Mouse (Mus musculus) kidney, postnatal 0 days (tissue): ENCODE measurements around the gene Fgl2. TPM values are rescaled to one million over a fixed set of nuclear protein-coding genes. Genes with fewer than 3 reads are reported as not detected.
"Not testable (repeated sequence)": the region's sequence is repeated elsewhere in the genome, so short reads cannot be mapped to it uniquely, and the experiment has no call there.

ENCODE experiments used
- ATAC-seq: fragments of 200-750 bp; cut with Nextera tagmentation; replicated peaks from 2 replicates; pipeline ENCODE4 v1.8.0; 2017; ENCODE audit warnings: low read depth, moderate number of reproducible peaks, moderate TSS enrichment, moderate library complexity; ENCODE audit not compliant: low FRiP score
- DNase-seq: peaks from one replicate; pipeline ENCODE4 v3.0.0-alpha.2; 2016; ENCODE audit warnings: low spot score
- H3K27ac ChIP-seq: fragments of 300-500 bp; sonication (generic); 2 replicates; pipeline ENCODE4 v1.5.1; 2014; ENCODE audit warnings: mild to moderate bottlenecking
- H3K27me3 ChIP-seq: fragments of 300-500 bp; sonication (generic); 2 replicates; pipeline ENCODE4 v1.6.1; 2014; ENCODE audit warnings: low read length, mixed read lengths; ENCODE audit not compliant: insufficient read depth
- H3K36me3 ChIP-seq: fragments of 300-500 bp; sonication (generic); 2 replicates; pipeline ENCODE4 v1.6.1; 2014; ENCODE audit warnings: low read length, mixed read lengths; ENCODE audit not compliant: insufficient read depth
- H3K4me1 ChIP-seq: fragments of 300-500 bp; sonication (generic); replicated peaks from 2 replicates; pipeline ENCODE4 v1.6.1; 2014; ENCODE audit warnings: antibody characterized with exemption, low read length, mixed read lengths; ENCODE audit not compliant: insufficient read depth
- H3K4me2 ChIP-seq: fragments of 300-500 bp; sonication (generic); 2 replicates; pipeline ENCODE4 v1.6.1; 2014; ENCODE audit warnings: mild to moderate bottlenecking, low read length, moderate library complexity, mixed read lengths
- H3K4me3 ChIP-seq: fragments of 300-500 bp; sonication (generic); replicated peaks from 2 replicates; pipeline ENCODE4 v1.5.1; 2014; ENCODE audit warnings: low read depth, low read length
- H3K9ac ChIP-seq: fragments of 300-500 bp; sonication (generic); 2 replicates; pipeline ENCODE4 v1.6.1; 2014; ENCODE audit warnings: low read depth, low read length
- H3K9me3 ChIP-seq: fragments of 300-500 bp; sonication (generic); replicated peaks from 2 replicates; pipeline ENCODE4 v1.6.1; 2016; ENCODE audit warnings: low read length, inconsistent platforms, mixed read lengths
- CTCF ChIP-seq: IDR thresholded peaks from 2 replicates; pipeline ENCODE4 v1.5.1; 2016; ENCODE audit warnings: antibody characterized with exemption, low read depth, mild to moderate bottlenecking, moderate library complexity
- WGBS: fragments of 180-500 bp; shearing (Covaris S2); extraction: QIAGEN DNeasy Blood & Tissue Kit; methylation state at CpG from one replicate; pipeline ENCODE4 v1.1.7; 2014; 5-methylcytosine and 5-hydroxymethylcytosine counted together
- polyA plus RNA-seq: library from polyadenylated mRNA; unstranded; fragments of >200 nt; fragmentation: Nextera tagmentation; extraction: Ambion mirVana; gene quantifications from 2 replicates; pipeline ENCODE4 v1.2.1, GENCODE M21; 2015

Gene Fgl2
- 11.1 and 11.9 TPM in 2 replicates for polyA plus RNA-seq

DNA sequence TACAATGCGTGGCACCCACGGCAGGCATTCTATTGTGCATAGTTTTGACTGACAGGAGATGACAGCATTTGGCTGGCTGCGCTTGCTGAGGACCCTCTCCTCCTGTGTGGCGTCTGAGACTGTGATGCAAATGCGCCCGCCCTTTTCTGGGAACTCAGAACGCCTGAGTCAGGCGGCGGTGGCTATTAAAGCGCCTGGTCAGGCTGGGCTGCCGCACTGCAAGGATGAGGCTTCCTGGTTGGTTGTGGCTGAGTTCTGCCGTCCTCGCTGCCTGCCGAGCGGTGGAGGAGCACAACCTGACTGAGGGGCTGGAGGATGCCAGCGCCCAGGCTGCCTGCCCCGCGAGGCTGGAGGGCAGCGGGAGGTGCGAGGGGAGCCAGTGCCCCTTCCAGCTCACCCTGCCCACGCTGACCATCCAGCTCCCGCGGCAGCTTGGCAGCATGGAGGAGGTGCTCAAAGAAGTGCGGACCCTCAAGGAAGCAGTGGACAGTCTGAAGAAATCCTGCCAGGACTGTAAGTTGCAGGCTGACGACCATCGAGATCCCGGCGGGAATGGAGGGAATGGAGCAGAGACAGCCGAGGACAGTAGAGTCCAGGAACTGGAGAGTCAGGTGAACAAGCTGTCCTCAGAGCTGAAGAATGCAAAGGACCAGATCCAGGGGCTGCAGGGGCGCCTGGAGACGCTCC, at the start of gene Fgl2:
Fgl2 (plus strand) TSS at position 150 of the 687 bp plus-strand sequence.
- ATAC-seq = peak; percentile 71
- no peaks in the 10 kb centered on the region for H3K9me3 ChIP-seq
- H3K4me2 ChIP-seq = peak within 1 kb of the TSS; percentile 65
- no peaks in the 10 kb centered on the region for H3K27me3 ChIP-seq
- peak; percentile 70 for DNase-seq
- peak within 1 kb of the TSS; percentile 69; the same call in 1 of the 2 replicates for H3K27ac ChIP-seq
- H3K4me3 ChIP-seq = peak within 1 kb of the TSS; percentile 43
- H3K4me1 ChIP-seq = no peaks in the 10 kb centered on the region
- WGBS = 4% methylated on average over 31 of the region's 31 CpGs
- peak within 1 kb of the TSS; percentile 44 for H3K9ac ChIP-seq
- TF ChIP-seq CTCF = no peak
- H3K36me3 ChIP-seq = no peaks in the 10 kb centered on the region

DNA sequence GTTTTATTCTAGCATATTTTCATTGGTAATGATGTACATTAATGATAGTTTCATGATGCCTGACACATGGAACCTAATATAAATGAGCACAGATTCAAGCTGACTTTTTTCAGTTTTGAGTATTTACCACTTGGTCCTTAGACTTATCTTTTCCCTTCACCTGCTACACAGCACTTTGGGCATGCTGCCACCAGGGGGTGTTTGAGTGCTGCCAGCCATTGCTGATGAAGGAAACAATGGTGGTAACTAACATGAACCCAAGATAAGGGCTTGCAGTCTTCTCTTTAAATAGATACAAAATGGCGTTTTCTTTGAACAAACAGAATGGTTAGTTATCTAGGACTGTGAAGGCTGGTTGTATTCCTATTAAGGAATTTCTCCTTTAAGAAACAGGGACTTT, 45.9 kb upstream of the Fgl2 start:
- peak; percentile 71 for DNase-seq
- WGBS = 45% methylated on average over 1 of the region's 1 CpGs

GRCm38 (mm10) chr5:21328560-21328959, 43.9 kb upstream of the Fgl2 start:
- Histone ChIP-seq H3K36me3 (no peaks in the 10 kb centered on the region), H3K9me3 (no peaks in the 10 kb centered on the region), H3K4me1 (0 out of 2 replicates have a peak, but pooled peaks cover 16% of the 10 kb centered on the region), H3K9ac (no peak overlapping the region), H3K27ac (no peak overlapping the region), H3K4me3 (no peak overlapping the region), H3K27me3 (no peaks in the 10 kb centered on the region), H3K4me2 (no peak overlapping the region)
- DNase-seq = no peak
- 86% methylated on average over 1 of the region's 1 CpGs for WGBS
- no peak for TF ChIP-seq CTCF
- no peak for ATAC-seq

More for the DNA sequence above, 45.9 kb upstream of the Fgl2 start:
- H3K27me3 ChIP-seq = no peaks in the 10 kb centered on the region
- ATAC-seq = no peak
- no peaks in the 10 kb centered on the region for H3K9me3 ChIP-seq
- H3K9ac ChIP-seq = no peak overlapping the region
- no peak overlapping the region for H3K4me3 ChIP-seq
- peak; percentile 86 for TF ChIP-seq CTCF
- no peak overlapping the region for H3K4me2 ChIP-seq
- H3K4me1 ChIP-seq = 0 out of 2 replicates have a peak, but pooled peaks cover 9% of the 10 kb centered on the region
- no peaks in the 10 kb centered on the region for H3K36me3 ChIP-seq
- H3K27ac ChIP-seq = no peak overlapping the region

DNA sequence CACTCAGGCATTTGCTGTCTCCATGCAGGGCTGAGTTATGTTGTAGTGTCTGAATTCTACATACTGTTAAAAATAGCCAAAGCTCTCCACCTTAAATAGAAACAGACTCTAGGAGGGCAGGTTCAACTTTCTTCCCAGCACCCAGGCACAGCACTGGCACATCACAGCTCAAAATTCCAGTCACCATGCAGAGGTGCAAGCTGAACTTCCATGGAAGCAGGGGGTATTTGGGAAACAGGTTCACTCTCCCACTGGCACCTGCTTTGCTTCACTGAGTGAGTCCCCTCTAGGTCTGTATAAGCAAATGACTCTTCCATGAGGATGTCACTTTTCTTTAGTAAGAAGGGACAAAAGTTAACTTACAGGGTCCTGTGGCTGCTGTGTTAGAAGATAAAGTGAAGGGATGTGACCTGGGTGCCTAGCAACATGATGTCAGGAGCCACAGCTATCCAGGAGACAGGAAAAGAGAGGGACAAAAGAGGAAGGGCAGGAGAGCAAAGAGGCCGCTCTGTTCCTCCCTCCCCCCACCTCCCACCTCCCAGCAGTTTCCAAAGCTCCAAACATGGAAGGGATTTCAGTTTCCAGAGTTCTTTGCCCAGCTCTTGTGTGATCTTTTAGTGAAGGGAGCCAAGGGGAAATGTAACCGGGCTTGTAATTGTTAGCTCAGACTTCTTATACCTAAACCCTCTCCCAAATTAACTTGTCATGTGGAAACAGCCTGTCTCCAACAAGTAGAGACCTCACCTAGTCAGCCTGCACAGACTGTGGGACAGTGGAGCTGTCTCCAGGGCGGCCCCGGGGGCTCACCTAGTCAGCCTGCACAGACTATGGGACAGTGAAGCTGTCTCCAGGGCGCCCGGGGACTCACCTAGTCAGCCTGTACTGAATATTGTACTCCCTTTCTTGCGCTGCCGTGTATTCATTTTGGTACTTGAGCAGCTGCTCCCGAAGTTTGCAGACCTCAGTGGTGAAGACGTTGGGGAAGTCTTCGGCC, 42.5 kb upstream of the Fgl2 start:
- Histone ChIP-seq H3K4me2 (no peak overlapping the region), H3K4me3 (no peak overlapping the region), H3K27me3 (no peaks in the 10 kb centered on the region), H3K27ac (no peak overlapping the region), H3K9ac (no peak overlapping the region), H3K9me3 (no peaks in the 10 kb centered on the region), H3K36me3 (no peaks in the 10 kb centered on the region), H3K4me1 (0 out of 2 replicates have a peak, but pooled peaks cover 16% of the 10 kb centered on the region)
- 58% methylated on average over 11 of the region's 11 CpGs for WGBS
- DNase-seq = no peak
- ATAC-seq = no peak
- TF ChIP-seq CTCF = no peak

- Histone ChIP-seq H3K4me1 (0 out of 2 replicates have a peak, but pooled peaks cover 16% of the 10 kb centered on the region), H3K36me3 (no peaks in the 10 kb centered on the region), H3K9ac (no peak overlapping the region), H3K4me3 (no peak overlapping the region), H3K27ac (no peak overlapping the region), H3K4me2 (no peak overlapping the region), H3K27me3 (no peaks in the 10 kb centered on the region), H3K9me3 (no peaks in the 10 kb centered on the region)
- no peak for TF ChIP-seq CTCF
- 35% methylated on average over 5 of the region's 5 CpGs for WGBS
- ATAC-seq (peak; percentile 43; the same call in 1 of the 2 replicates), DNase-seq (peak; percentile 47)
Observed at GRCm38 (mm10) chr5:21331656-21332055, 40.8 kb upstream of the Fgl2 start.

DNA sequence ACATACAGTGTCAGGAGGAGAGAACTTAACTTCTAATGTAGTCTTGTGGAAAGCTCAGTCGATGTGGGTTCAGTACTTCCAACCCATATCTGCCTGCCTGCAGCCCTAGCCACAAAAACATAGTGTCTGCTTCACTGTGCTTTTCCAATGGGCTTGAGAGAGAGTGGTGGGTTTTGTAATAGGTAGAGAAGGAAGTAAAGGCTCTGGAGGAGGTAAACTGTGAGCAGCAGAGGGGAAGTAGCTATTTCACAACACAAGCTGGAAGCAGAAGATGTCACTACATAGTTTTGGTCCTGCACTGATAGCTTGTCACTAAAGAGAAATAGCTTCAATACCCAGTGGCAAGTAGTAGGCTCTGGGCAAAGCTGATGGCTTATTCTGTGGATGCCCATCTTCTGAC, 40.3 kb upstream of the Fgl2 start:
- Histone ChIP-seq H3K9ac (no peak overlapping the region), H3K4me1 (0 out of 2 replicates have a peak, but pooled peaks cover 16% of the 10 kb centered on the region), H3K27ac (no peak overlapping the region), H3K36me3 (no peaks in the 10 kb centered on the region), H3K4me2 (no peak overlapping the region), H3K9me3 (no peaks in the 10 kb centered on the region), H3K27me3 (no peaks in the 10 kb centered on the region), H3K4me3 (no peak overlapping the region)
- no peak for DNase-seq
- no peak for TF ChIP-seq CTCF
- no peak for ATAC-seq
- WGBS = 76% methylated on average over 1 of the region's 1 CpGs

DNA sequence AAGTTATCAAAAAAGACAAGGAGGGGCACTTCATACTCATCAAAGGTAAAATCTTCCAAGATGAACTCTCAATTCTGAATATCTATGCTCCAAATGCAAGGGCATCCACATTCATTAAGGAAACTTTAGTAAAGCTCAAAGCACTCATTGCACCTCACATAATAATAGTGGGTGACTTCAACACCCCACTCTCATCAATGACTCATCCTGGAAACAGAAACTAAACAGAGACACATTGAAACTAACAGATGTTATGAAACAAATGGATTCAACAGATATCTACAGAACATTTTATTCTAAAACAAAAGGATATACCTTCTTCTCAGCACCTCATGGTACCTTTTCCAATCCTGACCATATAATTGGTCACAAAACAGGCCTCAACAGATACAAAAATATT, 30.2 kb upstream of the Fgl2 start:
- not testable (repeated sequence) for ATAC-seq, H3K27me3 ChIP-seq, H3K4me1 ChIP-seq, H3K4me3 ChIP-seq, H3K9ac ChIP-seq, H3K36me3 ChIP-seq, H3K9me3 ChIP-seq, H3K27ac ChIP-seq, H3K4me2 ChIP-seq, DNase-seq
